Mouse (Mus musculus) lung, postnatal 0 days (tissue): ENCODE results near the gene Slc26a3. TPM values are rescaled to one million over a fixed set of nuclear protein-coding genes. Genes with fewer than 3 reads are reported as not detected.

Experiments
- ATAC-seq: fragments of 200-750 bp; cut with Nextera tagmentation; 2 replicates; pipeline ENCODE4 v1.8.0; 2017; ENCODE audit warnings: moderate library complexity
- DNase-seq: peaks from one replicate; pipeline ENCODE4 v3.0.0-alpha.2; 2016; ENCODE audit warnings: low spot score
- H3K27ac ChIP-seq: fragments of 300-500 bp; sonication (generic); 2 replicates; pipeline ENCODE4 v1.5.1; 2014; ENCODE audit warnings: antibody characterized with exemption, mild to moderate bottlenecking, low read length, mixed read lengths
- H3K27me3 ChIP-seq: fragments of 300-500 bp; sonication (generic); replicated peaks from 2 replicates; pipeline ENCODE4 v1.6.1; 2014; ENCODE audit warnings: low read length, mixed read lengths; ENCODE audit not compliant: insufficient read depth
- H3K36me3 ChIP-seq: fragments of 300-500 bp; sonication (generic); 2 replicates; pipeline ENCODE4 v1.6.1; 2014; ENCODE audit warnings: low read length, mixed read lengths; ENCODE audit not compliant: insufficient read depth
- H3K4me1 ChIP-seq: fragments of 300-500 bp; sonication (generic); 2 replicates; pipeline ENCODE4 v1.6.1; 2014; ENCODE audit warnings: antibody characterized with exemption, low read depth, low read length, mixed read lengths; ENCODE audit not compliant: insufficient read depth
- H3K4me2 ChIP-seq: fragments of 300-500 bp; sonication (generic); replicated peaks from 2 replicates; pipeline ENCODE4 v1.6.1; 2014; ENCODE audit warnings: low read depth, mild to moderate bottlenecking, low read length, moderate library complexity, mixed read lengths
- H3K4me3 ChIP-seq: fragments of 300-500 bp; sonication (generic); 2 replicates; pipeline ENCODE4 v1.5.1; 2014; ENCODE audit warnings: low read depth, low read length
- H3K9ac ChIP-seq: fragments of 300-500 bp; sonication (generic); replicated peaks from 2 replicates; pipeline ENCODE4 v1.6.1; 2014; ENCODE audit warnings: low read depth, mild to moderate bottlenecking
- H3K9me3 ChIP-seq: fragments of 300-500 bp; sonication (generic); 2 replicates; pipeline ENCODE4 v1.6.1; 2016; ENCODE audit warnings: low read length, mixed read lengths
- CTCF ChIP-seq: IDR thresholded peaks from 2 replicates; pipeline ENCODE4 v1.5.1; 2016; ENCODE audit warnings: antibody characterized with exemption, mild to moderate bottlenecking
- EP300 ChIP-seq: IDR thresholded peaks from 2 replicates; pipeline ENCODE4 v1.6.1; 2016; ENCODE audit warnings: antibody characterized with exemption, mild to moderate bottlenecking, control low read depth
- WGBS: fragments of 180-500 bp; shearing (Covaris S2); extraction: QIAGEN DNeasy Blood & Tissue Kit; methylation state at CpG from one replicate; pipeline ENCODE4 v1.1.7; 2014; 5-methylcytosine and 5-hydroxymethylcytosine counted together
- polyA plus RNA-seq: library from polyadenylated mRNA; unstranded; fragments of >200 nt; fragmentation: Nextera tagmentation; extraction: Ambion mirVana; gene quantifications from 2 replicates; pipeline ENCODE4 v1.2.1, GENCODE M21; 2015

Slc26a3 gene
- polyA plus RNA-seq, 1 experiment from 2014 or later, result not detected

GRCm38 (mm10) chr12:31507718-31508364 is 117.2 kb downstream of the Slc26a3 start:
- no peak overlapping the region for H3K4me2 ChIP-seq
- ATAC-seq, result no peak
- H3K4me1 ChIP-seq, result no peaks in the 10 kb centered on the region
- H3K9me3 ChIP-seq, result no peaks in the 10 kb centered on the region
- DNase-seq, result peak; percentile 73
- H3K4me3 ChIP-seq, result no peak overlapping the region
- H3K27ac ChIP-seq, result no peak overlapping the region
- no peak overlapping the region for H3K9ac ChIP-seq
- TF ChIP-seq CTCF, result peak; percentile 66
- TF ChIP-seq EP300, result no peak
- H3K27me3 ChIP-seq, result no peaks in the 10 kb centered on the region
- WGBS, result 32% methylated on average over 6 of the region's 6 CpGs
- H3K36me3 ChIP-seq, result no peaks in the 10 kb centered on the region

DNA sequence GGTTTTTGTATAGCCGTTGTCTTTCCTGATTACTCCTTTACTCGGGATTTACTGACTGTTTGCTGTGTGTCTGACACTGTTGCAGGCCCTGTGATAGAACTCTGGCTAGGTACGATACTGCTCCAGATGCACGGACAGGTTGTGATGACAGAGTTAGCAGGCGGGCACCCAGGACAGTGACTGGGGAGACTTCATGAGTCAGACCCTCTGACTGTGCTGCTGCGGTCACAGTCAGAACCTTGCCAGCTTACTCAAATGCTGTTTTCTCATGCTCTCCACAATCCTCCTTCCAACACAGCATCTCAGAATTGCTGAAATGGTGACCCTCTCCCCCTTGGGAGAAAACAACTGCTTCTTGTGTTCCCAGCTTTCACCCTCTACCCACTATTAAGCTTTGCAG is 117.8 kb downstream of the Slc26a3 start:
- no peak for DNase-seq
- no peak for ATAC-seq

DNA sequence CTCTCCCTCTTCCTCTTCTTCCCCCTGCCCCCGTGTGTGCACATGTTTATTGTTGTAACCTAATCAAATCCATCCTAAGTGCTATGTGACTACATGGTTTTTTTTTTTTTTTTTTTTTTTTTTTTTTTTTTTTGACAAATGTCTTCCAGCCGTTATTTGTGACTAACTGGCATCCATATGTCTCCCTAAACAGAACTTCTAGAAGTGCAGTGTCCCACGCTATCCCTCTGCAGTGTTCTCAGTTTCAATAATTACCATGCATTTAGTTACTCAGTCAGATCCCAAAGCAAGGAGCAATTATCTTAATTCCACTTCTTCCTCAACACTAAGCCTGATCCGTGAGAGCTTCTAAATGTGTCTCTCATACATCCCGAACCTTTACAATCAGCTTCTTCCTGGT is 120.5 kb downstream of the Slc26a3 start:
- H3K4me2 ChIP-seq, result no peak overlapping the region
- H3K36me3 ChIP-seq, result no peaks in the 10 kb centered on the region
- ATAC-seq (no peak), DNase-seq (no peak)
- H3K9me3 ChIP-seq, result no peaks in the 10 kb centered on the region
- TF ChIP-seq EP300 (no peak), CTCF (no peak)
- H3K9ac ChIP-seq, result no peak overlapping the region
- no peak overlapping the region for H3K27ac ChIP-seq
- WGBS, result 52% methylated on average over 5 of the region's 5 CpGs
- no peak overlapping the region for H3K4me3 ChIP-seq
- H3K4me1 ChIP-seq, result no peaks in the 10 kb centered on the region
- H3K27me3 ChIP-seq, result no peaks in the 10 kb centered on the region

More for the DNA sequence above, 117.8 kb downstream of the Slc26a3 start:
- WGBS, result 81% methylated on average over 6 of the region's 6 CpGs
- H3K27ac ChIP-seq, result no peak overlapping the region
- H3K9me3 ChIP-seq, result no peaks in the 10 kb centered on the region
- no peaks in the 10 kb centered on the region for H3K27me3 ChIP-seq
- H3K9ac ChIP-seq, result no peak overlapping the region
- TF ChIP-seq CTCF (no peak), EP300 (no peak)
- no peak overlapping the region for H3K4me3 ChIP-seq
- H3K36me3 ChIP-seq, result no peaks in the 10 kb centered on the region
- no peaks in the 10 kb centered on the region for H3K4me1 ChIP-seq
- H3K4me2 ChIP-seq, result no peak overlapping the region

GRCm38 (mm10) chr12:31512634-31513411 is 122.2 kb downstream of the Slc26a3 start:
- H3K4me2 ChIP-seq, result no peak overlapping the region
- H3K9ac ChIP-seq, result no peak overlapping the region
- no peak for DNase-seq
- no peak overlapping the region for H3K27ac ChIP-seq
- H3K27me3 ChIP-seq, result no peaks in the 10 kb centered on the region
- TF ChIP-seq EP300 (no peak), CTCF (no peak)
- ATAC-seq, result no peak
- no peaks in the 10 kb centered on the region for H3K36me3 ChIP-seq
- H3K4me1 ChIP-seq, result no peaks in the 10 kb centered on the region
- WGBS, result 79% methylated on average over 14 of the region's 14 CpGs
- no peaks in the 10 kb centered on the region for H3K9me3 ChIP-seq
- H3K4me3 ChIP-seq, result no peak overlapping the region

DNA sequence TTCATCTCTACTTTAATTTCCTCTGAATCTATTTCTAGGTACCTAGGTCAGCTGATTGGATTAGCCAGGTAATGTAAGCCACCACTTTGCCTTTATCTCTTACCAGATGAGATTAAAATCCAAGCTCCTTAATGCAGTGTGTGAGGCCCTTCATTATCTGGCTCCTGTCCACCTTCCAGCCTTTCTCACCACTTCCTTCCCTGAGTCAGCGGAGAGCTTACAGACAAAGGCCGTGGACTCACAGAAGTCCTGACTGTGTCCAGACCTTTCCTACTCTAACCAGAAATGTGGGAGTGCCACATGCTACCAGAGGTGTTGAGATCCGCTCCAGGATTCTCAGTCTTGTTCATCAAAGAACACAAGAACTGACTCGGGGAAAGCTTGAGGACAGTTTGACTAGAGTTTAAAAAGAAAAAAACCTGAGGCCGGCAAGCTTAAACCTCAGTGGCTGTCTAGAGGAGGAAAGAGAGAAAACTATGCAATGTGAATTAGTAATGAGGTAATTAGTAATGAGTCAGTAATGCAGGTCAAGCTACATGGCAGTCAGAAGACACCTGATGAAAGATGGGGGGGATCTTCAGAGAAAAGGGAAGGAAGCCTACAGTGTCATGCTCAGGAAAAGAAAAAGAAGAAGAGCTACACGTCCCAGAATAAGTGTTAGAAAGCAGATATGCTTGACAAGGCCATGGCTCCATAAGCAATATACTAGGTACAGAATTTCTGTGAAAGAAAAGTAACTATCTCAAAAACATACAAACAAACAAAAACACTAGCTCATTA is 123.2 kb downstream of the Slc26a3 start:
- no peaks in the 10 kb centered on the region for H3K9me3 ChIP-seq
- DNase-seq (no peak), ATAC-seq (no peak)
- H3K36me3 ChIP-seq, result no peaks in the 10 kb centered on the region
- WGBS, result 64% methylated on average over 6 of the region's 6 CpGs
- H3K27ac ChIP-seq, result no peak overlapping the region
- no peak overlapping the region for H3K4me3 ChIP-seq
- H3K4me2 ChIP-seq, result no peak overlapping the region
- H3K9ac ChIP-seq, result no peak overlapping the region
- H3K27me3 ChIP-seq, result no peaks in the 10 kb centered on the region
- no peaks in the 10 kb centered on the region for H3K4me1 ChIP-seq
- TF ChIP-seq EP300, result no peak
- no peak for TF ChIP-seq CTCF

GRCm38 (mm10) chr12:31520119-31520518 is 129.4 kb downstream of the Slc26a3 start:
- no peak overlapping the region for H3K27ac ChIP-seq
- TF ChIP-seq EP300 (no peak), CTCF (no peak)
- WGBS, result 39% methylated on average over 6 of the region's 6 CpGs
- H3K4me2 ChIP-seq, result no peak overlapping the region
- H3K4me1 ChIP-seq, result no peaks in the 10 kb centered on the region
- H3K4me3 ChIP-seq, result no peak overlapping the region
- H3K9me3 ChIP-seq, result no peaks in the 10 kb centered on the region
- no peaks in the 10 kb centered on the region for H3K27me3 ChIP-seq
- ATAC-seq (no peak), DNase-seq (peak; percentile 40)
- H3K9ac ChIP-seq, result no peak overlapping the region
- H3K36me3 ChIP-seq, result no peaks in the 10 kb centered on the region
